Comparison of ENCODE assay signal across 23 mouse cellular contexts in the genomic region with DNA sequence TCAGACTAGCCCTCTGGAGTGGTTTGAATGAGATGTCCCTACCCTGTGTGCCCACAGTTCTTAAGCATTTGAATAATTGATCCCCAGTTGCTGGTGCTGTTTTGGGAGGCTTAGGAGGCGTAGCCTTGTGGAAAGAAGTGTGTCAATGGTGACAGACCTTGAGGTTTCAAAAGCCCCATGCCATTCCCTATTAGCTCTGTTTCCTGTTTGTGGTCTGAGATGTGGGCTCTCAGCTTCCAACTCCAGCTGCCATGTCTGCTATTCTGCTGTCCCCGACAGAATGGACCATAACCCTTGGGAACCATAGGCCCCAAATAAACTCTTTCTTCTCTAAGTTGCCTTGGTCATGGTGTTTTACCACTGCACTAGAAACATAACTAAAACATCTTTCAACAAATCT.
DNase-seq lines count a peak whose midpoint lies in the region; ATAC-seq lines count a peak whose summit lies in the region.
"Had no signal": no experiment of that assay in that cellular context is flagged by ENCODE, and none has a peak within 500 bp of the region (broad histone marks: within the 10 kb centered on the region; RNA-seq: fewer than 3 reads in every experiment).

No protein-coding gene starts in this region.

- peak; percentile 35; the same call in 1 of the 2 replicates for ATAC-seq in common myeloid progenitor, adult 5-6 weeks (replicated peaks; ENCODE audit: low read depth, poor library complexity, severe bottlenecking)
- ATAC-seq in granulocyte monocyte progenitor cell, adult 5-6 weeks (replicated peaks; ENCODE audit: poor library complexity, severe bottlenecking), result peak; percentile 61
- ATAC-seq: activated CD4-positive, CD25-positive, alpha-beta regulatory T cell, adult 4 months; CD4-positive, CD25-positive, alpha-beta regulatory T cell, adult 4 months; forebrain, embryonic 13.5 days; forebrain, embryonic 15.5 days; forebrain, postnatal 0 days; Patski had no signal

- peak; percentile 67 for DNase-seq in heart, adult 11 months
- no peak for DNase-seq in heart, adult 9 months (ENCODE audit: low spot score in 2 of 2)
- DNase-seq in ovary, postnatal 10 days (ENCODE audit: low spot score), result no peak
- DNase-seq in retina, embryonic 14.5 days (ENCODE audit: low spot score), result no peak
- no peak for DNase-seq in thymus, postnatal 4 days
- DNase-seq: adrenal gland, adult 8-10 months; adrenal gland, postnatal 14 days; adrenal gland, postnatal 36 days; B cell, adult 2 months; cerebellum, adult 11-12 months; cerebellum, adult 2 months; cerebellum, adult 9-10 months; cerebellum, postnatal 10 days; cerebellum, postnatal 25 days; embryo, embryonic 11 days; forebrain, postnatal 0 days had no signal
